Mouse (Mus musculus): ENCODE results near the gene Srl. TPM values are rescaled to one million over a fixed set of nuclear protein-coding genes. Genes with fewer than 3 reads are reported as not detected.
"Not testable (repeated sequence)": the region's sequence is repeated elsewhere in the genome, so short reads cannot be mapped to it uniquely, and the experiment has no call there.

Srl gene
- polyA plus RNA-seq, 1 experiment from 2014 or later: 36.8 TPM

DNA sequence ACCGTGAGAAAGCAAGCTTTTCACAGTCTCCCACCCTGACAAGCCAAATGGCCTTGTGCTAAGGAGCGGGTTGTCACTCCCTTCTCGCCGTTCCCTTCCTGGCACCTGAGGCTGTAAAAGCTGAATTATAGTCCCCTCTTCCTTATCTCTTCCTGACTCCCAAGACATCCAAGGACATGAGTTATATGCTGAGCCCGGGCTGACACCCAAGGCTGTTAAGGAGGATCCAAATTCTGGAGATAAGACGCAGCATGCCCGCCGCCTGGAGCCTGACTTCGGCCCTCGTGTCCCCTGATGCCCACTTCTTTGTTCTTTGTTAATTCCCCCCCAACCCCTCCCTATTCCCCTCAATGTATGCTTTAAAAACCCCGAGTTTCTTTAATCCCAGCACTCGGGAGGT is 14.2 kb downstream of the Srl start:
- WGBS: 87% methylated on average over 12 of the region's 12 CpGs
- not testable (repeated sequence) for ATAC-seq (ENCODE audit: insufficient number of reproducible peaks, low FRiP score, low TSS enrichment, low read depth); H3K9ac ChIP-seq; H3K27me3 ChIP-seq; H3K4me2 ChIP-seq; H3K36me3 ChIP-seq; H3K4me3 ChIP-seq; H3K4me1 ChIP-seq; H3K27ac ChIP-seq; H3K9me3 ChIP-seq

DNA sequence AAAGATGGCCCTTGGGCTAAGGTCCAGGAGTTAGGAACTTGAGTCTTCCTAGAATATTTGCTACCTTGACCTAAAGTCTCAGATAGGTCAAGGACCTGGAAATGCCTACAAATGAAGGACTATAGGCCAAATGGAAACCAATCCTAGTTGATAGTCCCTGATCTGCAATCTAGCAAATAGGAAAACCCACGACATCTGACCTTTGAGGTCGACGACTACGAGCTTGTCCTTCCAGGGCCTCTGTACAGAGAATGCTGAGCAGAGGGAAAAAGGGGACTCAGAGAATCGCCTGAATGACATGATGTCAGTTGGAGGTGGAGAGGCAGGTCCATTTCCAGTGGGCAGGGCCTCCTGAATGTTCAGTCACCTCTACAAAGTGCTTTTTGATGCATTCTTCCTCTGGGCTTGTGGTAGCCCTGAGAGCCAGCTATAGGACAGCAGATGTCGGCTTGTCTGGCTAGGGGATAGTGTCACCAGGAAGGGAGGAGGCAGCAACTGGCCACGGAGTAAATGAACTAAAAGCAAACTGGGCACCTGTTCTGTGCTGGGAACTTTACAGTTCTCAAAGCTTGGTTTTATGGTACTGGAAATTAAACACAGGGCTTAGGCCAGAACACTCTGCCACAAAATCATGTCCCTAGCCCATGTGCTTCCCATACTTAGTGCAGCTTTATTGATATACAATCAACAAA is 18.2 kb downstream of the Srl start:
- Histone ChIP-seq H3K9me3 (no peaks in the 10 kb centered on the region), H3K4me1 (peaks cover 8% of the 10 kb centered on the region; the same call in 1 of the 2 replicates), H3K27ac (no peak overlapping the region), H3K36me3 (no peaks in the 10 kb centered on the region), H3K4me2 (no peak overlapping the region), H3K27me3 (no peaks in the 10 kb centered on the region), H3K9ac (no peak overlapping the region), H3K4me3 (no peak overlapping the region)
- no peak for ATAC-seq (ENCODE audit: insufficient number of reproducible peaks, low FRiP score, low TSS enrichment, low read depth)
- 61% methylated on average over 7 of the region's 7 CpGs for WGBS

DNA sequence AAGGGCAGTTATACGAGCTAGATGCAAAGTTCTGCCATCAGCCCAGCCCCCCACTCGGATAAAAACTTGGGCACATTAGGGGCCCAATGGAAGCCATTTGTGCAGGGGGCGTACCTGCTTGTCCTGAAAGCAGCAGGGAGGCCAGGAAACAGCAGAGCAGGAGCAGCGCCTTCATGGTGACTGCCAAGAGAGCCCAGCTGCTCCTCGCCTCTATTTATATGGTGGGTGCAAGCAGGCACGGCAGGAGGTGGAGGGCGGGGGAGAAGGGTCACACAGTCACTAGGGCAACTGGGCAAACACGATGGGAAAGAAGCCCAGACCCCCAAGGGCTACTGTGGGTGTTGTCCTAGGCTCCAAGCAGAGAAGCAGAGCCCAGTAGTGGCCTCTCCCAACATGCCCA is 18.7 kb downstream of the Srl start:
- Histone ChIP-seq H3K4me2 (no peak overlapping the region), H3K27ac (no peak overlapping the region), H3K9ac (no peak overlapping the region), H3K27me3 (no peaks in the 10 kb centered on the region), H3K4me3 (peak overlapping the region; percentile 4; the same call in 1 of the 2 replicates), H3K36me3 (no peaks in the 10 kb centered on the region), H3K4me1 (peaks cover 8% of the 10 kb centered on the region; the same call in 1 of the 2 replicates), H3K9me3 (no peaks in the 10 kb centered on the region)
- no peak for ATAC-seq (ENCODE audit: insufficient number of reproducible peaks, low FRiP score, low TSS enrichment, low read depth)
- WGBS: 39% methylated on average over 8 of the region's 8 CpGs

DNA sequence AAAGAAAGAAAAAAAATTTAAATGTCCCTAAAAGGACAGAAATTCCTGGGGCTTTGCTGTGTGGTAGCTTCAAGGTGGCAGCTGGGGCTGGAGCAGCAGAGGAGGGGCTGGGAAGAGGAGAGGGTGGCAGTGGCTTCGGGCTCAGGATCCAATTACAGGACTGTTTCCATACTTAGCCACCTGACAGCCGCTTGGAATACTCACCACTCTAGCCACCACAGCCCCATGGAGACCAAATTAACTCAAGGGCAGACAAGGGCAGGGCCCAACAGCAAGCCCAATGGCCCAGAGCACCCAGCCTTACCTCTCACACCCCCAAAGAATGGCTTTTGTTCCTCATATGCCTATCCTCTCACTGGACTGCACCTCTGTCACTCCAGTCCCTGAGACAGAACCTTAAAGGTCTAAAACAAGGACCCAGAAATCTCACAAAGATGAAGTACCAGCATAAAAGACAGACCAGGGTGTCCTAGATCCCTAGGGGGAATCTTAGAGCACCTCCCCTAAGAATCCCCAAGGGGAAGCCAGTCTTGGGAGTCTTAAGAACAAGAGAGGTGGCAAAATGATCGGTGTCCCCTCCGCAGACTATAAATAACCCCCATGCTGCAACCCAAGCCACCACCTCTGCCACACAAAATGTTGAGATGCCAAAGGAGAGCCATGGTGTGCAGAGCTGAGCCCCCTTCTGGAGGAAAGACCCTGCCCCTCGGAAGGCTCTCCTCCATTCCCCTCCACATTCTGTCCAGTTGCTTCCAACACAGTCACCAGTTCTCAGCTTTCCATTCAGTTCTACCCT is 19.7 kb downstream of the Srl start:
- no peak overlapping the region for H3K9ac ChIP-seq
- WGBS: 54% methylated on average over 5 of the region's 5 CpGs

DNA sequence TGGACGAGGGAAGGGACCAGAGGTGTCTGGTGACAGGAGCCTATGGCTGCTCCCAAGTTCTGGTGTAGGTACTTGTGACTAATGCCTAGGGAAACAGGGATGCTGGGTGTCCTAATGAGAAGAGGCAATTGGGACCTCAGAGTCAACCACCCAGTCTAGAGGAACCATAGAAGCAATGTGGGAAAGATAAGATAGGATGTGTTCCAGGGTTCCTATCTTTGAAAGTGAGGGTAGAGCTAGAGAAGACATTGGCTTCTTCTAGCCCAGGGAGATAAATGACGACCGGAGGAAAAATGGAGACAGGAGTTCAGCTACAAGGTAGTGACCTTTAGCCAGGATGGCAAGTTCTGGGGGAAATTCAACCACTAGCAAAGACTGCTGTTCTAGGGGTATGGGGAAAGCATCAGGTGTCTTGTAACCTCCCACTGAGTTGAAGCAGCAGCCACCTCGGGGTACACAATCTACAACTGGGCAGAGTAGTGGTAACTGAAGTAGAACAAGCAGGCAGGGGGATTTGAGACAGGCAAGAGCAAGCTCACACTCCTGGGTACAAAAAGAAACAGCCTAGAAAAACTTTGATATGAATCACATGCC is 20.4 kb downstream of the Srl start:
- H3K4me2 ChIP-seq: no peak overlapping the region
- H3K27me3 ChIP-seq: no peaks in the 10 kb centered on the region
- 0 out of 2 replicates have a peak overlapping the region, but pooled peaks have one; percentile 1 for H3K4me3 ChIP-seq
- no peaks in the 10 kb centered on the region for H3K9me3 ChIP-seq
- H3K9ac ChIP-seq: no peak overlapping the region
- H3K4me1 ChIP-seq: peaks cover 8% of the 10 kb centered on the region; the same call in 1 of the 2 replicates
- no peak for ATAC-seq (ENCODE audit: insufficient number of reproducible peaks, low FRiP score, low TSS enrichment, low read depth)
- H3K36me3 ChIP-seq: no peaks in the 10 kb centered on the region
- WGBS: 65% methylated on average over 4 of the region's 4 CpGs
- 0 out of 2 replicates have a peak overlapping the region, but pooled peaks have one; percentile 33 for H3K27ac ChIP-seq

More for the DNA sequence above, 19.7 kb downstream of the Srl start:
- H3K4me3 ChIP-seq: peak overlapping the region; percentile 4; the same call in 1 of the 2 replicates
- 0 out of 2 replicates have a peak overlapping the region, but pooled peaks have one; percentile 33 for H3K27ac ChIP-seq
- H3K4me1 ChIP-seq: peaks cover 8% of the 10 kb centered on the region; the same call in 1 of the 2 replicates
- peak; percentile 80 for ATAC-seq (ENCODE audit: insufficient number of reproducible peaks, low FRiP score, low TSS enrichment, low read depth)
- H3K36me3 ChIP-seq: no peaks in the 10 kb centered on the region
- H3K27me3 ChIP-seq: no peaks in the 10 kb centered on the region
- H3K9me3 ChIP-seq: no peaks in the 10 kb centered on the region
- no peak overlapping the region for H3K4me2 ChIP-seq

DNA sequence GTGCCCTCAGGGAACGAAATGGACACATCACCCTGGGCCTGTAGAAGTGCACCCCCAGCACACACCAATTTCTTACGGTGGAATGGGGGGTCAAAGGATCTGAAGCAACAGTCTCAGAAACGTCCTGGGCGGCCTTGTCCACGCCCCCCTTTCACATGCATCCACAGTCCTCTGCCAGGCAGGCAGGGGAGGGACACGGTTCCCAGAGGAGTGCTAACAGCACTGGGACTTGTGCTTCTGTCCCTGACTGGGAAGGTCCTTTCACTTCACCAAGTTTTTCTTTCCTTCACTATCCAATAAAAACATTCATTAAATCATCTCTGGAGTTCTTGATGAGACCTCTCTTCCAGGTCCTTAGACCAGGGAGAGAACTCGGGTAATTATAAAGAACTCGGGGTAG is 20.9 kb downstream of the Srl start:
- no peak for ATAC-seq (ENCODE audit: insufficient number of reproducible peaks, low FRiP score, low TSS enrichment, low read depth)
- no peak overlapping the region for H3K27ac ChIP-seq
- H3K36me3 ChIP-seq: no peaks in the 10 kb centered on the region
- H3K4me3 ChIP-seq: 0 out of 2 replicates have a peak overlapping the region, but pooled peaks have one; percentile 1
- no peak overlapping the region for H3K9ac ChIP-seq
- H3K27me3 ChIP-seq: no peaks in the 10 kb centered on the region
- no peaks in the 10 kb centered on the region for H3K9me3 ChIP-seq
- H3K4me2 ChIP-seq: no peak overlapping the region
- WGBS: 67% methylated on average over 8 of the region's 8 CpGs
- peaks cover 8% of the 10 kb centered on the region; the same call in 1 of the 2 replicates for H3K4me1 ChIP-seq

DNA sequence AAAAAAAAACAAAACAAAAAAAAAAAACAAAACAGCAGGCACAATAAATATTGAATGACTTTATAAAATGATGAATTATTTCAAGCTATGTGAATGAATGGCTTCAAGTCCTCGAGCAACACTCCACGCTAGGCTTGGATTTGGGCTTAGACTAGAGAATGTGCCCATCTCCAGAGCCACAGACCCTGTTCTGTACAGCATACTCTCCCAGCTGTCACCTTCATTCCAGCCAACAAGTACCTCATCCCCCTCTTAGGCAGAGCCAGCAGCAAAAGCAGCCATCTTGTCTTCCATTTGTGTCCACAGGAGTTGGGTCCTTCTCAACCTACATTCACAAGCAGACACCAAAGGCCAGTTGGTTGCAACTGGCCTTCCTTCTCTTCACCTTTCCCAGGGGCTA is 21.8 kb downstream of the Srl start:
- H3K36me3 ChIP-seq: no peaks in the 10 kb centered on the region
- no peak overlapping the region for H3K4me3 ChIP-seq
- H3K4me2 ChIP-seq: no peak overlapping the region
- H3K4me1 ChIP-seq: peaks cover 8% of the 10 kb centered on the region; the same call in 1 of the 2 replicates
- no peaks in the 10 kb centered on the region for H3K9me3 ChIP-seq
- H3K27ac ChIP-seq: no peak overlapping the region
- WGBS: 93% methylated on average over 2 of the region's 2 CpGs
- H3K9ac ChIP-seq: no peak overlapping the region
- no peaks in the 10 kb centered on the region for H3K27me3 ChIP-seq
- ATAC-seq (ENCODE audit: insufficient number of reproducible peaks, low FRiP score, low TSS enrichment, low read depth): no peak

DNA sequence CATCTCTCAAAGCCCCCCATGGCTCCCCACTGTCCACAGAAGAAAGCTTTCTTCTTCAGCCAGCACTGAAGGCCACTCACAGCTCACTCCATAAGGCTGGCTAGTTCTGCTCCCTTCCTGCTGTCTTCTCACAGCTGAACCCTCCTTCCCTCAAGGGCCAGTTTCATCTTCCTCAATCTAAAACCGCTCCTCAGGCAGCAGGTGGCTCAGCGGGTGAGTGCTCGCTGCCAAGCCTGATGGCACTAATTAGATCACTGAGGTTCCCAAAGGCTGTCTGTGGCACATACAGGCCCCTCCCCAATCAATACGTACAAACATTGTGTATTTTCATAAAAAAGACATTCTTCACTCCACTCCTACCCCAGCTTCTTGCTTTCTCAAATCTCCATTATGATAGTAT is 22.5 kb downstream of the Srl start:
- H3K4me1 ChIP-seq: peaks cover 8% of the 10 kb centered on the region; the same call in 1 of the 2 replicates
- no peaks in the 10 kb centered on the region for H3K9me3 ChIP-seq
- H3K27me3 ChIP-seq: no peaks in the 10 kb centered on the region
- no peaks in the 10 kb centered on the region for H3K36me3 ChIP-seq
- no peak overlapping the region for H3K9ac ChIP-seq
- H3K27ac ChIP-seq: no peak overlapping the region
- WGBS: 75% methylated on average over 4 of the region's 4 CpGs
- H3K4me2 ChIP-seq: no peak overlapping the region
- no peak overlapping the region for H3K4me3 ChIP-seq
- no peak for ATAC-seq (ENCODE audit: insufficient number of reproducible peaks, low FRiP score, low TSS enrichment, low read depth)

DNA sequence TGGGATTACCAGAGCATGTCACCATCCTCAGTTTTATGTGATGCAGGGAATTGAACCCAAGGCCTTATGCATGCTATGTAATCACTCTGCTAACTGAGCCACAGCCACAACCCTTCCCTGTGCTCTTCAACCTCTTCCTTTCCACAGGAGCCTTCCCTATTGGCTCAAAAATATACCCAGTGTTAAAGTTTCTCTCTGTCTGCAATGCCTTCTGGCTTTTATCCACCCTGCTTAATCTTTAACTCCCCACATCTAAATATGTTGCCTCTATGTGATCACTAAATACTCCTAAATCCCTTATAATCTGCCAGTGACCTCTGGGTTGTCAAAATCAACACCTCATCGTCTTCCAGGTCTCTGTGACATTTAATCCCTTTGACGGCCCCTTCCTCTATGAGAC is 23.7 kb downstream of the Srl start:
- no peak overlapping the region for H3K4me2 ChIP-seq
- H3K4me1 ChIP-seq: peaks cover 11% of the 10 kb centered on the region
- no peak overlapping the region for H3K27ac ChIP-seq
- no peak overlapping the region for H3K9ac ChIP-seq
- 69% methylated on average over 2 of the region's 2 CpGs for WGBS
- H3K9me3 ChIP-seq: no peaks in the 10 kb centered on the region
- H3K4me3 ChIP-seq: no peak overlapping the region
- ATAC-seq (ENCODE audit: insufficient number of reproducible peaks, low FRiP score, low TSS enrichment, low read depth): no peak
- no peaks in the 10 kb centered on the region for H3K27me3 ChIP-seq
- H3K36me3 ChIP-seq: no peaks in the 10 kb centered on the region

DNA sequence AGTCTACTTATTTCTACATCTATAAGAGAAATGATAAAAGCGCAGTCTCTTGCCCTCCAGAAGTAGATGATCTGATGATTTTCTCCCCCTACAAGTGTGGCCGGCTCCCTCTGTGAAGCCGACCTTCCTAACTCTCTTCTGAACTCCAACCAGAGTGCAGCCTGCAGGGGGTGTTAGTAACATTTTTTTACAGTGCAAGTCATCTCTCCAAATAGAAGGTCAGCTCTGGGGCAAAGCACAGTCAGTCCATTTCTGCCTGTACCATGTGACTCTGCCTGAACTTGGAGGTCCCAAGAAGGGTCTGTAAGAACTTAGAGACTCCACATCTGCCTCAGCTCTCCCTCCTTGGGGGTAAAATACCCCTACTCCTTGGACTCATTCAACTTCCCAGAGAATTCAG is 27.2 kb downstream of the Srl start:
- 80% methylated on average over 3 of the region's 3 CpGs for WGBS
- H3K4me2 ChIP-seq: no peak overlapping the region
- H3K9me3 ChIP-seq: no peaks in the 10 kb centered on the region
- H3K27ac ChIP-seq: no peak overlapping the region
- H3K4me1 ChIP-seq: peaks cover 17% of the 10 kb centered on the region
- no peaks in the 10 kb centered on the region for H3K27me3 ChIP-seq
- no peak overlapping the region for H3K4me3 ChIP-seq
- no peak for ATAC-seq (ENCODE audit: insufficient number of reproducible peaks, low FRiP score, low TSS enrichment, low read depth)
- no peak overlapping the region for H3K9ac ChIP-seq
- no peaks in the 10 kb centered on the region for H3K36me3 ChIP-seq

DNA sequence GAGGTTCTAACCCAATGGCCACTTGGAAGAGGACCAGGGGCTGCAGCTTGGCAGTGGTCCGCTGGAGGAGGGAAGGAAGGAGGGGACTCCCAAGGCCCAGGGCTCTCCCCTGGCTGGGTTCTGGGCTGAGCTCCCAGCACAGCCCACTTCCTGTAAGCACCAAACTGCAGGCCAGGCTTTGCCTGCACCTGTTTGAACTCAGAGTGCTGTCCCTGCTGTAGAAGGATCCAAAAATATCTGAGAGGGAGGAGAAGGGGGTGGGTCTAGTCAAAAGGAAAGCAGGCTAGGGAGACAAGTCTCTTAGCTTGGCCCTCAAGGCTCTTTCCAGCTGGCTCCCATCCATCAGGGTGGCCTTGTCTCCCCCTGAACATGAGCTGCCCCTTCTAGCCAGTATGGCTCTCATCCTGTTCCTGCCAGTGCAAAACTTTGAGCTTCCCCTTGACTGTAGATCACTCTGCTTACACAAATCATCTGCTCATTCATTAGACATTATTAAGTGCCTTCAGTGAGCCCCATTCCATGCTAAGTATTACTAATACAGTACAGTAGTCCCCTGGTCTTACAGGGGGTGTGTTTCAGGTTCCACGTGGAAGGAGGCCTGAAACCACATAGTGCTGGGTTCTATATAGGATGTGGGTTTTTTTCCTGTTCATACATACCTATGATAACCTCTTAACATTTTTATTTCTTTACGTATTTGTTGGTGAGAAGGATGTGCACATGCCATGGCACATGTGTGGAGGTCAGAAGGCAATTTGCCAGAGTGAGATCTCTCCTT is 28.8 kb downstream of the Srl start:
- Histone ChIP-seq H3K9ac (no peak overlapping the region), H3K4me3 (no peak overlapping the region), H3K36me3 (no peaks in the 10 kb centered on the region), H3K27ac (peak overlapping the region; percentile 52), H3K27me3 (no peaks in the 10 kb centered on the region), H3K4me2 (no peak overlapping the region), H3K9me3 (no peaks in the 10 kb centered on the region), H3K4me1 (peaks cover 17% of the 10 kb centered on the region)
- ATAC-seq (ENCODE audit: insufficient number of reproducible peaks, low FRiP score, low TSS enrichment, low read depth): peak; percentile 61; the same call in 1 of the 2 replicates
- 60% methylated on average over 3 of the region's 3 CpGs for whole genome bisulfite sequencing

Data from limb, embryonic 15.5 days (tissue).